Mouse (Mus musculus): Measurements from ENCODE around the gene Ankrd1. TPM values are rescaled to one million over a fixed set of nuclear protein-coding genes. Genes with fewer than 3 reads are reported as not detected.

The Ankrd1 gene
- polyA plus RNA-seq, 1 experiment = not detected

- no peak overlapping the region for H3K4me3 ChIP-seq (ENCODE audit: low read depth, low read length)
- 25% methylated on average over 4 of the region's 4 CpGs for WGBS
- H3K27me3 ChIP-seq (ENCODE audit: control insufficient read depth, insufficient read depth, low read length) = no peaks in the 10 kb centered on the region
- H3K4me1 ChIP-seq (ENCODE audit: control insufficient read depth, insufficient read depth, insufficient read length, low read length) = no peaks in the 10 kb centered on the region
- TF ChIP-seq POLR2A (IDR thresholded peaks at IDR 0.05; ENCODE audit: low read depth, low read length) = no peak
- TF ChIP-seq CTCF (IDR thresholded peaks at IDR 0.05; ENCODE audit: extremely low read depth, insufficient read length, insufficient replicate concordance, low read depth, low read length) = no peak
- H3K27ac ChIP-seq (ENCODE audit: insufficient read depth, low read depth, low read length) = no peak overlapping the region
- no peaks in the 10 kb centered on the region for H3K36me3 ChIP-seq (ENCODE audit: control insufficient read depth, insufficient read depth, low read length)
These were observed 30.5 kb upstream of the Ankrd1 start for GRCm38 (mm10) chr19:36150241-36151007.

DNA sequence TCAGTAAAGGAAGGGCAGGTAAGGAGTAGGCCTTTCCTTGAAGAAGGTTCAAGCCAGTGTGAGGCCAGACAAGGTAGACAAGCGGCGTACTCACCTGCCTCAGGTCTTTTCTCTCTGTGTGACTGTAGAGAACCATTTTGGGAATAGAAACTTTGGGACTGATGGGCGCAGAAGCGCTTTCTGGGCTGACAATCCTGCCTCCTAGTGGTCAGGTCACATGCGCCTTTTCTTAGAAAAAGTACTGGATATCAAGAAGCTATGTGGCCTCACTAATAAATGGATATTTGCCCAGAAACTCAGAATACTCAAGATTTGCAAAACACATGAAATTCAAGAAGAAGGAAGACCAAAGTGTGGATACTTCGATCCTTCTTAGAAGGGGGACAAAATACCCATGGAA is 28.7 kb upstream of the Ankrd1 start:
- H3K4me1 ChIP-seq (ENCODE audit: control insufficient read depth, insufficient read depth, insufficient read length, low read length) = no peaks in the 10 kb centered on the region
- WGBS = 90% methylated on average over 6 of the region's 6 CpGs
- no peak overlapping the region for H3K27ac ChIP-seq (ENCODE audit: insufficient read depth, low read depth, low read length)
- TF ChIP-seq POLR2A (IDR thresholded peaks at IDR 0.05; ENCODE audit: low read depth, low read length) (no peak), CTCF (IDR thresholded peaks at IDR 0.05; ENCODE audit: extremely low read depth, insufficient read length, insufficient replicate concordance, low read depth, low read length) (no peak)
- no peaks in the 10 kb centered on the region for H3K36me3 ChIP-seq (ENCODE audit: control insufficient read depth, insufficient read depth, low read length)
- H3K27me3 ChIP-seq (ENCODE audit: control insufficient read depth, insufficient read depth, low read length) = no peaks in the 10 kb centered on the region
- H3K4me3 ChIP-seq (ENCODE audit: low read depth, low read length) = no peak overlapping the region

DNA sequence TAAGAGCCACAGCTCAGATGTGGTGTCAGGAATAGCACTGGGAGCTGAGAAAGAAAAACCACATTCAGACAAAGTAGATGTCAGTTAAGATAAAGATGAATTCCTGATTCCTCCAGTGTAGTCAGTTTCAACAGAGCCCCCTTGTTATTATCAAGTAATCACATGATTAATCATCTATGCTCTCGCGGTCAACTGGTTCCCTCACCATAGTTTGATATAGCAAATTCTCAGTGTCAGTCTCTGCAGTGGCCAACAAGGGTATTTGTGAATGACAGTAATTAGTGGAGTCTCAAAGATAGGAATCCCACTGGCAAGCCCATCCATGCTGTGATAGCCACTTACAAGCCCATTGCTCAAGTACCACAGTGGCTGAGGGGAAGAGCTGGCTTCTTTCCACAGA is 23.7 kb upstream of the Ankrd1 start:
- Histone ChIP-seq H3K27me3 (ENCODE audit: control insufficient read depth, insufficient read depth, low read length) (no peaks in the 10 kb centered on the region), H3K36me3 (ENCODE audit: control insufficient read depth, insufficient read depth, low read length) (no peaks in the 10 kb centered on the region), H3K4me3 (ENCODE audit: low read depth, low read length) (no peak overlapping the region), H3K27ac (ENCODE audit: insufficient read depth, low read depth, low read length) (no peak overlapping the region), H3K4me1 (ENCODE audit: control insufficient read depth, insufficient read depth, insufficient read length, low read length) (no peaks in the 10 kb centered on the region)
- TF ChIP-seq CTCF (IDR thresholded peaks at IDR 0.05; ENCODE audit: extremely low read depth, insufficient read length, insufficient replicate concordance, low read depth, low read length) (no peak), POLR2A (IDR thresholded peaks at IDR 0.05; ENCODE audit: low read depth, low read length) (no peak)
- WGBS = 96% methylated on average over 2 of the region's 2 CpGs

DNA sequence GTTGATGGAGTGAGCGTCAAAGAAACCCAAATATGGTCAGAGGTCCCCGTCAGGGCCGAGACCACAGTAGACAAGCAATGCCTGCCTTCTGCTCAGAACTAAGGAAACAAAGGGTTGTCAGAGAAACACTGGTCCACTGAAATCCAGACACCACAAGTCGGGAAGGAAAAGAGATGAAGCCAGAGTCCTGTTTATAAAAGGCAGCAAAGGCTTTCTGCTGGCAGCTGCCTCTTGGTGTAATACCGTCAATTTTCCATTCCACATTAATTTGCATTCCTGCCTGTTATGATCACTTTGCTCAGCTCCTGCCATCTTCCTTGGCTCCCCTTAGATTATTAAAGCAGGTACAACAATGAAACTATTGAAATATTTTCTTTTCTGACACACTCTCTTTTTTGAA is 13.8 kb upstream of the Ankrd1 start:
- H3K4me1 ChIP-seq (ENCODE audit: control insufficient read depth, insufficient read depth, insufficient read length, low read length) = no peaks in the 10 kb centered on the region
- H3K4me3 ChIP-seq (ENCODE audit: low read depth, low read length) = no peak overlapping the region
- TF ChIP-seq POLR2A (IDR thresholded peaks at IDR 0.05; ENCODE audit: low read depth, low read length) (no peak), CTCF (IDR thresholded peaks at IDR 0.05; ENCODE audit: extremely low read depth, insufficient read length, insufficient replicate concordance, low read depth, low read length) (no peak)
- H3K36me3 ChIP-seq (ENCODE audit: control insufficient read depth, insufficient read depth, low read length) = no peaks in the 10 kb centered on the region
- H3K27ac ChIP-seq (ENCODE audit: insufficient read depth, low read depth, low read length) = no peak overlapping the region
- 54% methylated on average over 5 of the region's 5 CpGs for WGBS
- H3K27me3 ChIP-seq (ENCODE audit: control insufficient read depth, insufficient read depth, low read length) = no peaks in the 10 kb centered on the region

DNA sequence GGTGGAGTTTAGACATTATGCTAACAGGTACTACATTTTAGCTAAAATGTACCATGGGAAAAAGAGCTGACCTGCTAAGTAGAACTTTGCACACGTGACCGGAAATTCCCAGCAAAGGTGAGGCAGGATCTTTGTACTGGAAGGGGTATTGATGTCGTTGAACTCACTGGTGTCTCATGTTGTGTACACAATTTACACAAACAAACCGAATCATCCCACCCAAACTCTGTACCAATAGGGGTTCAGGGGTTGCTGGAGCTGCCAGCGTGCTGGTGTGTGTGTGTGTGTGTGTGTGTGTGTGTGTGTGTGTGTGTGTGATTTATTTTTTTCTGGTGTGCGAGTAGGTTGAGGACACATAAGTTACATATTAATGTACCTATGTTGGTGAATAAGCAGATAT is 13.2 kb upstream of the Ankrd1 start:
- Histone ChIP-seq H3K36me3 (ENCODE audit: control insufficient read depth, insufficient read depth, low read length) (no peaks in the 10 kb centered on the region), H3K27me3 (ENCODE audit: control insufficient read depth, insufficient read depth, low read length) (no peaks in the 10 kb centered on the region), H3K4me1 (ENCODE audit: control insufficient read depth, insufficient read depth, insufficient read length, low read length) (no peaks in the 10 kb centered on the region), H3K4me3 (ENCODE audit: low read depth, low read length) (no peak overlapping the region), H3K27ac (ENCODE audit: insufficient read depth, low read depth, low read length) (no peak overlapping the region)
- TF ChIP-seq POLR2A (IDR thresholded peaks at IDR 0.05; ENCODE audit: low read depth, low read length) (no peak), CTCF (IDR thresholded peaks at IDR 0.05; ENCODE audit: extremely low read depth, insufficient read length, insufficient replicate concordance, low read depth, low read length) (no peak)
- 60% methylated on average over 6 of the region's 6 CpGs for WGBS

GRCm38 (mm10) chr19:36131990-36132389 is 12.1 kb upstream of the Ankrd1 start:
- Histone ChIP-seq H3K36me3 (ENCODE audit: control insufficient read depth, insufficient read depth, low read length) (no peaks in the 10 kb centered on the region), H3K4me1 (ENCODE audit: control insufficient read depth, insufficient read depth, insufficient read length, low read length) (no peaks in the 10 kb centered on the region), H3K27ac (ENCODE audit: insufficient read depth, low read depth, low read length) (no peak overlapping the region), H3K4me3 (ENCODE audit: low read depth, low read length) (no peak overlapping the region), H3K27me3 (ENCODE audit: control insufficient read depth, insufficient read depth, low read length) (no peaks in the 10 kb centered on the region)
- 42% methylated on average over 6 of the region's 6 CpGs for WGBS
- no peak for TF ChIP-seq CTCF (IDR thresholded peaks at IDR 0.05; ENCODE audit: extremely low read depth, insufficient read length, insufficient replicate concordance, low read depth, low read length)
- TF ChIP-seq POLR2A (IDR thresholded peaks at IDR 0.05; ENCODE audit: low read depth, low read length) = no peak

GRCm38 (mm10) chr19:36130181-36130580 is 10.3 kb upstream of the Ankrd1 start:
- no peaks in the 10 kb centered on the region for H3K4me1 ChIP-seq (ENCODE audit: control insufficient read depth, insufficient read depth, insufficient read length, low read length)
- no peaks in the 10 kb centered on the region for H3K36me3 ChIP-seq (ENCODE audit: control insufficient read depth, insufficient read depth, low read length)
- H3K27me3 ChIP-seq (ENCODE audit: control insufficient read depth, insufficient read depth, low read length) = no peaks in the 10 kb centered on the region
- WGBS = 38% methylated on average over 2 of the region's 2 CpGs
- TF ChIP-seq CTCF (IDR thresholded peaks at IDR 0.05; ENCODE audit: extremely low read depth, insufficient read length, insufficient replicate concordance, low read depth, low read length) (no peak), POLR2A (IDR thresholded peaks at IDR 0.05; ENCODE audit: low read depth, low read length) (no peak)
- H3K27ac ChIP-seq (ENCODE audit: insufficient read depth, low read depth, low read length) = no peak overlapping the region
- no peak overlapping the region for H3K4me3 ChIP-seq (ENCODE audit: low read depth, low read length)

Measured in small intestine, adult 2 months (tissue).